Mouse (Mus musculus): ENCODE measurements at regions not wholly inside any gene's neighbourhood (a gene's known extent, or its start where the extent isn't known, plus 50 kb on each side); places are given as distances from the start of the nearest gene placed in this dataset.

- no peaks in the 10 kb centered on the region for H3K4me1 ChIP-seq (ENCODE audit: insufficient read depth)
- 71% methylated on average over 5 of the region's 5 CpGs for WGBS (ENCODE audit: insufficient replicate concordance)
- ATAC-seq (no peak), DNase-seq (no peak)
- no peaks in the 10 kb centered on the region for H3K9me3 ChIP-seq (ENCODE audit: low read length)
- TF ChIP-seq EP300 (IDR thresholded peaks at IDR 0.05; ENCODE audit: low read depth) (no peak), CTCF (IDR thresholded peaks at IDR 0.05; ENCODE audit: low read depth) (no peak)
- H3K27me3 ChIP-seq (ENCODE audit: insufficient read depth, low read length), result no peaks in the 10 kb centered on the region
- no peaks in the 10 kb centered on the region; the same call in 1 of the 2 replicates for H3K36me3 ChIP-seq (replicated peaks; ENCODE audit: insufficient read depth, low read length)
- no peak overlapping the region for H3K4me2 ChIP-seq (ENCODE audit: low read depth, low read length)
- no peak overlapping the region for H3K4me3 ChIP-seq (ENCODE audit: low read depth, low read length)
- H3K9ac ChIP-seq (replicated peaks), result no peak overlapping the region
- no peak overlapping the region for H3K27ac ChIP-seq (ENCODE audit: low read depth)
Measured at GRCm38 (mm10) chr12:109747201-109747600, 147.1 kb upstream of the Rtl1 start.

DNA sequence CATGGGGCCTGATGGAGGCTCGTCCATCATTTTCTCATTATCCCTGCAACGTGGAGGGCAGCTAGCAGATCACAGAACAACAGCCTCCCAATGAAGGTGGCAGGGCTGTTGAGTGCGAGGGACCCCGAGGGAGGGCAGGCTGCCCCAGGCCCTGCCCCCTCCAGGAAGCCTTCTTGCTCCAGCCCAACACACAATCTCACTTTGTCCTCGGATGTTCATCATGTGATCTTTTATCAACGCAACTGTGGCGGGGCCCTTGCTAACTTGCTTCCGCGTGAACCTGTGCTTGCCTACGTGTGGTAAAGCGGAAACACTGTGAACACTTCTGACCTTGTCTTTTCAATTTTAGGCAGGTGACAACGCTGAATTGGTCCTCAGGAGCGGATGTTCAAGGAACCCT is 147.6 kb upstream of the Rtl1 start:
- no peak overlapping the region for H3K27ac ChIP-seq (ENCODE audit: low read depth)
- WGBS (ENCODE audit: insufficient replicate concordance), result 69% methylated on average over 13 of the region's 13 CpGs
- H3K4me3 ChIP-seq (ENCODE audit: low read depth, low read length), result no peak overlapping the region
- H3K4me2 ChIP-seq (ENCODE audit: low read depth, low read length), result no peak overlapping the region
- no peaks in the 10 kb centered on the region for H3K9me3 ChIP-seq (ENCODE audit: low read length)
- no peak for ATAC-seq
- H3K9ac ChIP-seq (replicated peaks), result no peak overlapping the region
- TF ChIP-seq EP300 (IDR thresholded peaks at IDR 0.05; ENCODE audit: low read depth) (no peak), CTCF (IDR thresholded peaks at IDR 0.05; ENCODE audit: low read depth) (no peak)
- H3K27me3 ChIP-seq (ENCODE audit: insufficient read depth, low read length), result no peaks in the 10 kb centered on the region
- no peak for DNase-seq
- no peaks in the 10 kb centered on the region for H3K4me1 ChIP-seq (ENCODE audit: insufficient read depth)
- H3K36me3 ChIP-seq (replicated peaks; ENCODE audit: insufficient read depth, low read length), result no peaks in the 10 kb centered on the region; the same call in 1 of the 2 replicates

DNA sequence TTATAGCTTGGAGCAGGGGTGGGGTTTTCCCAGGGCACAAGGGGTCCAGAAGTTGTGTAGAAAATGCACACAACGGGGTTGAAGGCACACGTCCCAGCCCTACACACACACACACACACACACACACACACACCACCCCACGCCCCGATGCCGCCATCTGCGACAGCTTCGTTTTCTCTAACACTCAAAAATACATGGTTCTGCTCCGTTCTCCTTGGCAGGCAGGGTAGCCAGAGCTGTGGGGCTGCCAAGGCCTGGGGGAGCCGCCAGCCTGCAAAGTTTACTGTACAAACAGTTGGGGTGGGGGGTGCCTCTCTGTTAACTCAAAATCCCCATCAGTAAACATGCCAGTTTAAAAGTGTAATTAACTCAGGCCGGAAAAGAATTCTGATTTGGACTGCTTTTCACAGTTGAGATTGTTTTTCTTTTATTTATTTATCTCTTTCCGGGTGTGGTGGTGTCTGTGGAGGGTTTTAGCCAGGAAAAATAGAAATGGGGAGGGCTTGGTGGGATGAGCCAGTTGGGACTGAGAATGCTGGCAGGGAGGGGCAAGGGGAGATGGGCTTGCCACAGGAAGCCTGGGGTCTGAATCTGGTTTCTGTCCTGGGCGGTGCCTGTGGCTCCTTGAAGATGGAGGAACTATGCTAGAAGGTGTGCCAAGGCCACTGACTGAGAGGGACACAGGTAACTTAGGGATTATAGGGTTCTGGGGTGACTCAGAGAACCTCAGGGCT is 148.4 kb upstream of the Rtl1 start:
- H3K27ac ChIP-seq (ENCODE audit: low read depth), result no peak overlapping the region
- no peak overlapping the region for H3K4me3 ChIP-seq (ENCODE audit: low read depth, low read length)
- H3K27me3 ChIP-seq (ENCODE audit: insufficient read depth, low read length), result no peaks in the 10 kb centered on the region
- no peaks in the 10 kb centered on the region for H3K9me3 ChIP-seq (ENCODE audit: low read length)
- ATAC-seq (no peak), DNase-seq (no peak)
- H3K4me2 ChIP-seq (ENCODE audit: low read depth, low read length), result no peak overlapping the region
- 64% methylated on average over 12 of the region's 12 CpGs for WGBS (ENCODE audit: insufficient replicate concordance)
- no peaks in the 10 kb centered on the region; the same call in 1 of the 2 replicates for H3K36me3 ChIP-seq (replicated peaks; ENCODE audit: insufficient read depth, low read length)
- H3K9ac ChIP-seq (replicated peaks), result no peak overlapping the region
- TF ChIP-seq EP300 (IDR thresholded peaks at IDR 0.05; ENCODE audit: low read depth) (no peak), CTCF (IDR thresholded peaks at IDR 0.05; ENCODE audit: low read depth) (no peak)
- no peaks in the 10 kb centered on the region for H3K4me1 ChIP-seq (ENCODE audit: insufficient read depth)

DNA sequence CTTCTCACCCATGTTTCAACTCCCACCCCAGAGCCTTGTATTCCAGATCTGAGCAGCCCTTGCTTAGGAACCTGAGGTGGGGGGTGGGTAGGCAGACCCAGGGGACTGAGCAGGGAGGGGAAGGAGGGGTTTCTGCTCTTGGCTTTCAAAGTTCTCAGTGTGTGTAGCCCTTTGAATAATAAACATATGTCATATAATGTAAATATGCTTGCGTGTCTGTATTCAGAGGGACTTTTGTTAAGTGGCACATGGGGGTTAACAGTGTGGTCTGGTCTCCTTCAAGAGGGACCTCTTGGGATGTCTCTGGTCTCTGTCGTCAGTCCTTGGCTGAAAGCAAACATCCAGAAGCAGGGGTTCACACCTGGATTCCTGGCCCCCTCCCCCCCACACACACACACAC is 149.1 kb upstream of the Rtl1 start:
- H3K4me3 ChIP-seq (ENCODE audit: low read depth, low read length), result no peak overlapping the region
- H3K9ac ChIP-seq (replicated peaks), result no peak overlapping the region
- no peak overlapping the region for H3K27ac ChIP-seq (ENCODE audit: low read depth)
- H3K27me3 ChIP-seq (ENCODE audit: insufficient read depth, low read length), result no peaks in the 10 kb centered on the region
- WGBS (ENCODE audit: insufficient replicate concordance), result 42% methylated on average over 2 of the region's 2 CpGs
- no peaks in the 10 kb centered on the region for H3K9me3 ChIP-seq (ENCODE audit: low read length)
- no peaks in the 10 kb centered on the region for H3K4me1 ChIP-seq (ENCODE audit: insufficient read depth)
- H3K4me2 ChIP-seq (ENCODE audit: low read depth, low read length), result no peak overlapping the region
- TF ChIP-seq CTCF (IDR thresholded peaks at IDR 0.05; ENCODE audit: low read depth) (no peak), EP300 (IDR thresholded peaks at IDR 0.05; ENCODE audit: low read depth) (no peak)
- no peak for ATAC-seq
- no peaks in the 10 kb centered on the region; the same call in 1 of the 2 replicates for H3K36me3 ChIP-seq (replicated peaks; ENCODE audit: insufficient read depth, low read length)
- no peak for DNase-seq

GRCm38 (mm10) chr12:109749711-109750243 is 149.6 kb upstream of the Rtl1 start:
- DNase-seq (peak; percentile 27), ATAC-seq (peak; percentile 72)
- H3K36me3 ChIP-seq (replicated peaks; ENCODE audit: insufficient read depth, low read length), result no peaks in the 10 kb centered on the region
- H3K27ac ChIP-seq (ENCODE audit: low read depth), result no peak overlapping the region
- H3K9ac ChIP-seq (replicated peaks), result no peak overlapping the region
- H3K27me3 ChIP-seq (ENCODE audit: insufficient read depth, low read length), result no peaks in the 10 kb centered on the region
- H3K4me3 ChIP-seq (ENCODE audit: low read depth, low read length), result no peak overlapping the region
- 0 out of 2 replicates have a peak overlapping the region, but pooled peaks have one; percentile 18 for H3K4me2 ChIP-seq (ENCODE audit: low read depth, low read length)
- H3K4me1 ChIP-seq (ENCODE audit: insufficient read depth), result no peaks in the 10 kb centered on the region
- H3K9me3 ChIP-seq (ENCODE audit: low read length), result no peaks in the 10 kb centered on the region
- WGBS (ENCODE audit: insufficient replicate concordance), result 7% methylated on average over 14 of the region's 14 CpGs
- TF ChIP-seq EP300 (IDR thresholded peaks at IDR 0.05; ENCODE audit: low read depth) (no peak), CTCF (IDR thresholded peaks at IDR 0.05; ENCODE audit: low read depth) (peak; percentile 41)

- WGBS (ENCODE audit: insufficient replicate concordance), result 79% methylated on average over 7 of the region's 7 CpGs
- no peaks in the 10 kb centered on the region for H3K27me3 ChIP-seq (ENCODE audit: insufficient read depth, low read length)
- ATAC-seq, result no peak
Measured at GRCm38 (mm10) chr12:109754986-109755385, 154.9 kb upstream of the Rtl1 start.

More at GRCm38 (mm10) chr12:109754986-109755385, 154.9 kb upstream of the Rtl1 start:
- Histone ChIP-seq H3K4me3 (ENCODE audit: low read depth, low read length) (no peak overlapping the region), H3K9me3 (ENCODE audit: low read length) (no peaks in the 10 kb centered on the region), H3K4me2 (ENCODE audit: low read depth, low read length) (no peak overlapping the region), H3K9ac (replicated peaks) (no peak overlapping the region), H3K4me1 (ENCODE audit: insufficient read depth) (no peaks in the 10 kb centered on the region), H3K27ac (ENCODE audit: low read depth) (no peak overlapping the region), H3K36me3 (replicated peaks; ENCODE audit: insufficient read depth, low read length) (no peaks in the 10 kb centered on the region)
- DNase-seq, result no peak
- TF ChIP-seq CTCF (IDR thresholded peaks at IDR 0.05; ENCODE audit: low read depth) (no peak), EP300 (IDR thresholded peaks at IDR 0.05; ENCODE audit: low read depth) (no peak)

Data from liver, postnatal 0 days (tissue).